ENCODE assay signal across 20 mouse cellular contexts in genomic region chr1:130761597-130761996, GRCm38 (mm10). TPM values are rescaled to one million over a fixed set of nuclear protein-coding genes. Genes with fewer than 3 reads are reported as not detected.
"Had no signal": no experiment of that assay in that cellular context is flagged by ENCODE, and none has a peak within 500 bp of the region (broad histone marks: within the 10 kb centered on the region; RNA-seq: fewer than 3 reads in every experiment).

No protein-coding gene starts in this region.

- H3K4me2 ChIP-seq: kidney, embryonic 15.5 days; limb, embryonic 13.5 days; liver, embryonic 13.5 days; midbrain, embryonic 15.5 days; neural tube, embryonic 12.5 days had no signal

- H3K4me3 ChIP-seq: kidney, embryonic 15.5 days; limb, embryonic 13.5 days; liver, embryonic 13.5 days; midbrain, embryonic 15.5 days; neural tube, embryonic 12.5 days had no signal

- H3K9me3 ChIP-seq: kidney, embryonic 15.5 days; limb, embryonic 13.5 days; liver, embryonic 13.5 days; midbrain, embryonic 15.5 days; neural tube, embryonic 12.5 days had no signal

- H3K27ac ChIP-seq: kidney, embryonic 15.5 days; limb, embryonic 13.5 days; liver, embryonic 13.5 days; midbrain, embryonic 15.5 days; neural tube, embryonic 12.5 days had no signal

- H3K27me3 ChIP-seq: kidney, embryonic 15.5 days; limb, embryonic 13.5 days; liver, embryonic 13.5 days; midbrain, embryonic 15.5 days; neural tube, embryonic 12.5 days had no signal

- DNase-seq: kidney, adult 2 months; kidney, postnatal 14 days; left cerebral cortex, postnatal 4 days; liver, embryonic 13.5 days; spleen, adult 18-20 months; thymus, postnatal 36 days had no signal

- H3K36me3 ChIP-seq: kidney, embryonic 15.5 days; limb, embryonic 13.5 days; liver, embryonic 13.5 days; midbrain, embryonic 15.5 days; neural tube, embryonic 12.5 days had no signal

- ATAC-seq: midbrain, embryonic 15.5 days had no signal

- H3K9ac ChIP-seq: kidney, embryonic 15.5 days; limb, embryonic 13.5 days; liver, embryonic 13.5 days; midbrain, embryonic 15.5 days; neural tube, embryonic 12.5 days had no signal

- H3K4me1 ChIP-seq: kidney, embryonic 15.5 days; limb, embryonic 13.5 days; midbrain, embryonic 15.5 days; neural tube, embryonic 12.5 days had no signal

RNA-seq across cellular contexts. Expression of gene Fcamr, which starts 39.1 kb away (rescaled TPM):
- total RNA-seq: layer of hippocampus, adult 8-10 months; layer of hippocampus, postnatal 14 days; left cerebral cortex, adult 18-20 months; left cerebral cortex, postnatal 10 days; left cerebral cortex, postnatal 4 days; megakaryocyte progenitor cell, adult 5-6 weeks; monocyte, adult 5-6 weeks; neutrophil, adult 5-6 weeks had no signal
- polyA plus RNA-seq: kidney, embryonic 15.5 days; limb, embryonic 13.5 days; liver, embryonic 13.5 days; midbrain, embryonic 15.5 days; neural tube, embryonic 12.5 days; thymus, postnatal 0 days had no signal

RNA-seq across cellular contexts. Expression of gene Gm29427, which starts 46.0 kb away (rescaled TPM):
- total RNA-seq: left cerebral cortex, adult 18-20 months; left cerebral cortex, postnatal 10 days; left cerebral cortex, postnatal 4 days; megakaryocyte progenitor cell, adult 5-6 weeks; monocyte, adult 5-6 weeks; neutrophil, adult 5-6 weeks had no signal
- polyA plus RNA-seq: kidney, adult 2 months; kidney, embryonic 15.5 days; large intestine, adult 2 months; limb, embryonic 13.5 days; liver, embryonic 13.5 days; midbrain, embryonic 15.5 days; neural tube, embryonic 12.5 days; stomach, embryonic 14.5 days; thymus, postnatal 0 days had no signal
